ENCODE assay signal across 10 mouse cellular contexts in the genomic region with DNA sequence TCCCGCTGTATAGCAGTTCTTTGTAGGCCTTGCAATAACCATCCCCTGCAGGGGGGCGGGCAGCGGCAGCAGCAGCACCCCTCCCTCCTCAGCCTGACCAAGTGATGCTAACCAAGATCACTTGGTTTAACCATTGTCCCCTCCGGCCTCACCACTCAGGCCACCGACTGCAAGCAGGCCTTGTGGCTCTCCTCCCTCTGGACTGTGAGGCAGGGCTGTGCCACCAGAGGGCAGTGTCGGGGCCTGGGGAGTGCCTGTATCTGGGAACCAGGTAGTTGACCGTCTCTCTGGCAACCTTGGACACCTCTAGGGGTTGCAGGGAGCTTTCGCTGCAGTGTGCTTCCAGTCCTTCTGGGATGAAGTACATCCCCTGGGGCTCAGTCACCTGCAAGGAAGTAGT.
A peak's percentile ranks its signal among the peaks of the same experiment; 100 is the strongest.
DNase-seq lines count a peak whose midpoint lies in the region; ATAC-seq and TF ChIP-seq lines count a peak whose summit lies in the region.
"Had no signal": no experiment of that assay in that cellular context is flagged by ENCODE, and none has a peak within 500 bp of the region (broad histone marks: within the 10 kb centered on the region; RNA-seq: fewer than 3 reads in every experiment).

No protein-coding gene starts in this region.

- H3K4me3 ChIP-seq in intestine, embryonic 16.5 days (ENCODE audit: low read length), result no peak overlapping the region
- no peak overlapping the region for H3K4me3 ChIP-seq in limb, embryonic 12.5 days (replicated peaks)
- H3K4me3 ChIP-seq: embryonic facial prominence, embryonic 13.5 days; myocyte had no signal

- no peaks in the 10 kb centered on the region for H3K4me1 ChIP-seq in intestine, embryonic 16.5 days (ENCODE audit: control insufficient read depth, insufficient read depth, low read length)
- H3K4me1 ChIP-seq in limb, embryonic 12.5 days (replicated peaks), result peaks cover under 1% of the 10 kb centered on the region; the same call in 1 of the 2 replicates

- no peaks in the 10 kb centered on the region for H3K9me3 ChIP-seq in intestine, embryonic 16.5 days (ENCODE audit: control insufficient read depth, low read length)
- H3K9me3 ChIP-seq in limb, embryonic 12.5 days, result no peaks in the 10 kb centered on the region
- H3K9me3 ChIP-seq: embryonic facial prominence, embryonic 13.5 days had no signal

- H3K27ac ChIP-seq in intestine, embryonic 16.5 days (ENCODE audit: low read length), result no peak overlapping the region
- no peak overlapping the region for H3K27ac ChIP-seq in limb, embryonic 12.5 days
- H3K27ac ChIP-seq: embryonic facial prominence, embryonic 13.5 days had no signal

- H3K4me2 ChIP-seq in intestine, embryonic 16.5 days (ENCODE audit: low read depth, low read length), result no peak overlapping the region
- no peak overlapping the region for H3K4me2 ChIP-seq in limb, embryonic 12.5 days
- H3K4me2 ChIP-seq: embryonic facial prominence, embryonic 13.5 days had no signal

- H3K36me3 ChIP-seq in intestine, embryonic 16.5 days (ENCODE audit: control insufficient read depth, insufficient read depth, low read length), result no peaks in the 10 kb centered on the region
- H3K36me3 ChIP-seq in limb, embryonic 12.5 days, result no peaks in the 10 kb centered on the region
- H3K36me3 ChIP-seq: embryonic facial prominence, embryonic 13.5 days had no signal

- DNase-seq in layer of hippocampus, adult 11-12 months (ENCODE audit: low spot score), result peak; percentile 73
- no peak for DNase-seq in layer of hippocampus, adult 9-11 months
- peak; percentile 46 for DNase-seq in brain, embryonic 14.5 days (ENCODE audit: low read depth)
- peak; percentile 74 for DNase-seq in ovary, postnatal 14 days (ENCODE audit: low spot score)
- peak; percentile 39 to 79 for DNase-seq in thymus, postnatal 10 days (ENCODE audit: low spot score in 2 of 2)

- peak; percentile 83 for TF ChIP-seq CTCF in brain, embryonic 14.5 days (IDR thresholded peaks at IDR 0.05; ENCODE audit: borderline replicate concordance, extremely low read depth, insufficient read depth, insufficient read length)

- no peaks in the 10 kb centered on the region for H3K27me3 ChIP-seq in intestine, embryonic 16.5 days (replicated peaks; ENCODE audit: control insufficient read depth, insufficient read depth, low read length)
- H3K27me3 ChIP-seq in limb, embryonic 12.5 days, result peaks cover 5% of the 10 kb centered on the region; the same call in 1 of the 2 replicates
- H3K27me3 ChIP-seq: embryonic facial prominence, embryonic 13.5 days had no signal

- H3K9ac ChIP-seq in intestine, embryonic 16.5 days (ENCODE audit: low read depth, low read length), result no peak overlapping the region
- no peak overlapping the region for H3K9ac ChIP-seq in limb, embryonic 12.5 days (replicated peaks)
- H3K9ac ChIP-seq: embryonic facial prominence, embryonic 13.5 days had no signal

- TF ChIP-seq POLR2A in brain, embryonic 14.5 days (IDR thresholded peaks at IDR 0.05; ENCODE audit: borderline replicate concordance, extremely low read depth, insufficient read depth, insufficient read length, poor library complexity, severe bottlenecking), result no peak

- ATAC-seq in erythroblast, adult 5-6 weeks (replicated peaks; ENCODE audit: low FRiP score, poor library complexity, severe bottlenecking), result peak; percentile 69
- peak; percentile 50; the same call in 1 of the 2 replicates for ATAC-seq in intestine, embryonic 16.5 days
- peak; percentile 54; the same call in 1 of the 2 replicates for ATAC-seq in limb, embryonic 12.5 days (ENCODE audit: insufficient number of reproducible peaks, insufficient read depth, low FRiP score, low TSS enrichment, low read depth)

- WGBS in intestine, embryonic 16.5 days, result 36% methylated on average over 8 of the region's 8 CpGs
- 40% methylated on average over 8 of the region's 8 CpGs for WGBS in limb, embryonic 12.5 days
